Mouse (Mus musculus): ENCODE measurements around the gene Sugt1. TPM values are rescaled to one million over a fixed set of nuclear protein-coding genes. Genes with fewer than 3 reads are reported as not detected.

Sugt1 gene
- total RNA-seq, 2 experiments from 2014 or later, result 64.8 to 73.7 TPM

- no peak for DNase-seq
- intact Hi-C loops (cut with DNase I), result no loop called here
Measured at GRCm38 (mm10) chr14:79673083-79674013, 85.9 kb downstream of the Sugt1 start.

- intact Hi-C loops (cut with DNase I), result no loop called here
- peak in 1 of 2 experiments; percentile 14 for DNase-seq
Measured at GRCm38 (mm10) chr14:79677108-79677753, 89.7 kb downstream of the Sugt1 start.

DNA sequence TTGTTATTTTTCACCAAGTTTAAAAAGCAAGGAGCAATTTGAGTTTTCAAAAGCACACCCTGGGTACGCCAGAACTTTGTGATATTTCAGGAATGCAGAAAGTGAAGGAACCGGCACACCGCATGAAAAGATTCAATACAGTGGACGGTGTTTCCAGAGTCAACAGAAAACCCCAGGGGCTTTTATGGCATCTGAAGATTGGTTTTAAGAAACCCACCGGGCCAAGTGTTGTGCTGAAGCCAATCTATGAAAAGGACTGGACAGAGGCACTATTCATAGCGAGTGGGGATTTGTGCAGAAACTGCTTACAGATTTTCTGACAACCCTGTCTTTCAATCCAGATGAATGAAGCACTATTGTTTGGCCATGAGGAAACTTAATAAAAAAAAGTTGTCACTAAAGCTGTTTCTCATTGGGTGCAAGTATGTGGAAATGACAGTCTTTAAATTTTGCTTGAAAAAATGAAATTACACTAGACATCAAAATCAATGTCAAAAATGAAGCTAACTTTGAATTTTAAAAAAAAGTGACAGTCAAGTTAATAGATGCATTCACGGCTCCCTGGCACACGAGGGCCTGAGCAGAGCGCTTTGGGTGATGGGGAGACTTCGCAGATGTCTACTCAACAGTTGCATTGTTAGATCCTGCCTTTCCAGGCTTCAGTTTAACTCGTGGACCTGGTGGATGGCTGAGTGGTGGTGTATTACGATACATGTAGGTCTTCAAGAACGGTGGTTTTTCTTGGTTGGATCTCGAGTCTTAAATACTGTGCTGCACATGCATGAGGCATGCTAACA, 90.6 kb downstream of the Sugt1 start:
- intact Hi-C loops (cut with DNase I), result no loop called here
- no peak for DNase-seq

GRCm38 (mm10) chr14:79680652-79681051, 93.2 kb downstream of the Sugt1 start:
- intact Hi-C loops (cut with DNase I), result no loop called here
- DNase-seq, result peak; percentile 23 to 33

Small RNA genes lying within 50 kb of the gene (microRNA-seq; reads per million reads assigned to microRNA genes)
- gene Gm27857 (ENCODE audit: borderline number of aligned reads in 2 of 2), result 0 reads per million in 2 experiments

Other genes with a start within 250 kb of the Sugt1 start
- gene Naa16, start 196.9 kb upstream of the Sugt1 start, total RNA-seq (2021), result 10 to 100 TPM; 10.8 to 11.2 TPM
- gene Mtrf1, start 189.9 kb upstream of the Sugt1 start, total RNA-seq (2021), result 1 to 10 TPM; 7.9 to 8.0 TPM
- gene Kbtbd7, start 161.2 kb upstream of the Sugt1 start, total RNA-seq (2021), result 10 to 100 TPM; 10.2 to 10.9 TPM
- under 1 TPM; 0.16 to 0.17 TPM for gene Kbtbd6, start 135.9 kb upstream of the Sugt1 start, total RNA-seq (2021)
- 10 to 100 TPM; 13.8 to 17.4 TPM for gene Elf1, start 106.5 kb upstream of the Sugt1 start, total RNA-seq (2021)
- 10 to 100 TPM; 20.7 to 22.0 TPM for gene Wbp4, start 106.2 kb upstream of the Sugt1 start, total RNA-seq (2021)
- gene Cnmd, start 74.5 kb downstream of the Sugt1 start, total RNA-seq (2021), result 1 to 10 TPM; 1.1 to 1.8 TPM
- gene Pcdh8, start 183.6 kb downstream of the Sugt1 start, total RNA-seq (2021), result under 1 TPM in 1 of 2 experiments, not detected in 1; 0.22 TPM